Mouse (Mus musculus): ENCODE data around the gene Herc2. TPM values are rescaled to one million over a fixed set of nuclear protein-coding genes. Genes with fewer than 3 reads are reported as not detected.
A peak's percentile ranks its signal among the peaks of the same experiment; 100 is the strongest.
"Not testable (repeated sequence)": the region's sequence is repeated elsewhere in the genome, so short reads cannot be mapped to it uniquely, and the experiment has no call there.

Herc2 gene
- total RNA-seq (2021) (10 to 100 TPM; 34.8 to 41.0 TPM), polyA plus RNA-seq (2012; rRNA removed) (14.6 and 21.2 TPM in 2 replicates)
- long read RNA-seq, partial matches to known transcripts = 10 of 10 reads
- long read RNA-seq, other reads (novel, unspliced or antisense) = 0 of 10 reads

GRCm38 (mm10) chr7:56049831-56050321 is at the start of gene Herc2:
TSS of gene Herc2 (plus strand) at chr7:56050196.
- H3K4me1 ChIP-seq (ENCODE audit: control insufficient read depth, insufficient read depth, low read length) = peaks cover 1% of the 10 kb centered on the region
- under 1% methylated on average over 47 of the region's 47 CpGs for WGBS
- DNase-seq = peak; percentile 98 to 100

GRCm38 (mm10) chr7:56010318-56011017 is 39.5 kb upstream of the Herc2 start:
- Histone ChIP-seq H3K9ac (ENCODE audit: low read depth, low read length) (no peak overlapping the region), H3K4me3 (no peak overlapping the region), H3K4me1 (ENCODE audit: control insufficient read depth, insufficient read depth, low read length) (no peaks in the 10 kb centered on the region), H3K79me2 (replicated peaks; ENCODE audit: control insufficient read depth, insufficient read depth, low read length) (no peaks in the 10 kb centered on the region), H3K27ac (no peak overlapping the region), H3K36me3 (ENCODE audit: control insufficient read depth, insufficient read depth, low read length) (no peaks in the 10 kb centered on the region), H3K27me3 (ENCODE audit: control insufficient read depth, insufficient read depth, low read length) (no peaks in the 10 kb centered on the region)
- 50% methylated on average over 4 of the region's 4 CpGs for WGBS
- intact Hi-C loops (cut with DNase I) = no loop called here
- TF ChIP-seq EP300 (IDR thresholded peaks at IDR 0.05; ENCODE audit: insufficient read depth, low read depth, low read length) (no peak), CTCF (IDR thresholded peaks at IDR 0.05) (no peak), POLR2A (IDR thresholded peaks at IDR 0.05; ENCODE audit: insufficient read depth, low read depth, low read length) (no peak)
- no peak for DNase-seq

More at GRCm38 (mm10) chr7:56049831-56050321, at the start of gene Herc2:
- Histone ChIP-seq H3K27ac (peak within 1 kb of the TSS; percentile 95), H3K4me3 (peak within 1 kb of the TSS; percentile 77), H3K36me3 (ENCODE audit: control insufficient read depth, insufficient read depth, low read length) (peaks cover 10% of the 10 kb centered on the region), H3K9ac (ENCODE audit: low read depth, low read length) (peak within 1 kb of the TSS; percentile 72), H3K79me2 (replicated peaks; ENCODE audit: control insufficient read depth, insufficient read depth, low read length) (peaks cover 1% of the 10 kb centered on the region; the same call in 1 of the 2 replicates), H3K27me3 (ENCODE audit: control insufficient read depth, insufficient read depth, low read length) (no peaks in the 10 kb centered on the region)
- intact Hi-C loops (cut with DNase I) = loop anchor here (5.0 kb wide), 3 partner anchors 77 to 258 kb away; partner anchors contain the start of genes Cyfip1 and Tubgcp5
- TF ChIP-seq EP300 (IDR thresholded peaks at IDR 0.05; ENCODE audit: insufficient read depth, low read depth, low read length) = no peak
- TF ChIP-seq POLR2A (IDR thresholded peaks at IDR 0.05; ENCODE audit: insufficient read depth, low read depth, low read length) = peak; percentile 87
- TF ChIP-seq CTCF (IDR thresholded peaks at IDR 0.05) = peak; percentile 22; the same call in 1 of the 2 replicates

GRCm38 (mm10) chr7:56011018-56011333 is 39.0 kb upstream of the Herc2 start:
- no peak overlapping the region for H3K9ac ChIP-seq (ENCODE audit: low read depth, low read length)
- H3K4me1 ChIP-seq (ENCODE audit: control insufficient read depth, insufficient read depth, low read length) = no peaks in the 10 kb centered on the region
- intact Hi-C loops (cut with DNase I) = no loop called here
- H3K27me3 ChIP-seq (ENCODE audit: control insufficient read depth, insufficient read depth, low read length) = no peaks in the 10 kb centered on the region
- H3K27ac ChIP-seq = no peak overlapping the region
- H3K79me2 ChIP-seq (replicated peaks; ENCODE audit: control insufficient read depth, insufficient read depth, low read length) = no peaks in the 10 kb centered on the region
- no peak overlapping the region for H3K4me3 ChIP-seq
- TF ChIP-seq EP300 (IDR thresholded peaks at IDR 0.05; ENCODE audit: insufficient read depth, low read depth, low read length) (no peak), CTCF (IDR thresholded peaks at IDR 0.05) (no peak), POLR2A (IDR thresholded peaks at IDR 0.05; ENCODE audit: insufficient read depth, low read depth, low read length) (no peak)
- H3K36me3 ChIP-seq (ENCODE audit: control insufficient read depth, insufficient read depth, low read length) = no peaks in the 10 kb centered on the region
- DNase-seq = no peak

- H3K4me1 ChIP-seq (ENCODE audit: control insufficient read depth, insufficient read depth, low read length) = no peaks in the 10 kb centered on the region
- no peaks in the 10 kb centered on the region for H3K36me3 ChIP-seq (ENCODE audit: control insufficient read depth, insufficient read depth, low read length)
- H3K79me2 ChIP-seq (replicated peaks; ENCODE audit: control insufficient read depth, insufficient read depth, low read length) = no peaks in the 10 kb centered on the region
- WGBS = 98% methylated on average over 14 of the region's 14 CpGs
- no peaks in the 10 kb centered on the region for H3K27me3 ChIP-seq (ENCODE audit: control insufficient read depth, insufficient read depth, low read length)
- TF ChIP-seq POLR2A (IDR thresholded peaks at IDR 0.05; ENCODE audit: insufficient read depth, low read depth, low read length) (no peak), CTCF (IDR thresholded peaks at IDR 0.05) (no peak), EP300 (IDR thresholded peaks at IDR 0.05; ENCODE audit: insufficient read depth, low read depth, low read length) (no peak)
- H3K4me3 ChIP-seq = no peak overlapping the region
- intact Hi-C loops (cut with DNase I) = no loop called here
- H3K9ac ChIP-seq (ENCODE audit: low read depth, low read length) = no peak overlapping the region
- no peak for DNase-seq
- H3K27ac ChIP-seq = no peak overlapping the region
These were observed 36.6 kb upstream of the Herc2 start for GRCm38 (mm10) chr7:56013261-56014001.

GRCm38 (mm10) chr7:56014002-56014702 is 35.8 kb upstream of the Herc2 start:
- 79% methylated on average over 7 of the region's 18 CpGs for WGBS
- not testable (repeated sequence) for H3K79me2 ChIP-seq (replicated peaks; ENCODE audit: control insufficient read depth, insufficient read depth, low read length); H3K4me1 ChIP-seq (ENCODE audit: control insufficient read depth, insufficient read depth, low read length)

More at GRCm38 (mm10) chr7:56014002-56014702, 35.8 kb upstream of the Herc2 start:
- H3K27ac ChIP-seq; H3K27me3 ChIP-seq (ENCODE audit: control insufficient read depth, insufficient read depth, low read length); H3K36me3 ChIP-seq (ENCODE audit: control insufficient read depth, insufficient read depth, low read length); H3K9ac ChIP-seq (ENCODE audit: low read depth, low read length); H3K4me3 ChIP-seq; intact Hi-C loops (cut with DNase I); DNase-seq: not testable (repeated sequence)

Measured in heart, adult 2 months (tissue).